Mouse (Mus musculus) midbrain, embryonic 13.5 days (tissue): ENCODE results near the gene Vmn1r71. TPM values are rescaled to one million over a fixed set of nuclear protein-coding genes. Genes with fewer than 3 reads are reported as not detected.
"Not testable (repeated sequence)": the region's sequence is repeated elsewhere in the genome, so short reads cannot be mapped to it uniquely, and the experiment has no call there.

Source experiments
- ATAC-seq: fragments of 200-750 bp; cut with Nextera tagmentation; 2 replicates; pipeline ENCODE4 v1.8.0; 2017; ENCODE audit warnings: mild to moderate bottlenecking, moderate TSS enrichment, moderate library complexity
- H3K27ac ChIP-seq: fragments of 300-500 bp; sonication (generic); 2 replicates; pipeline ENCODE4 v1.5.1; 2015; ENCODE audit warnings: inconsistent platforms, mild to moderate bottlenecking, moderate library complexity
- H3K27me3 ChIP-seq: fragments of 300-500 bp; sonication (generic); 2 replicates; pipeline ENCODE4 v1.6.1; 2015; ENCODE audit warnings: mild to moderate bottlenecking, inconsistent platforms
- H3K36me3 ChIP-seq: fragments of 300-500 bp; sonication (generic); 2 replicates; pipeline ENCODE4 v1.6.1; 2015; ENCODE audit warnings: mild to moderate bottlenecking, inconsistent platforms
- H3K4me1 ChIP-seq: fragments of 300-500 bp; sonication (generic); replicated peaks from 2 replicates; pipeline ENCODE4 v1.6.1; 2015; ENCODE audit warnings: inconsistent platforms
- H3K4me2 ChIP-seq: fragments of 300-500 bp; sonication (generic); replicated peaks from 2 replicates; pipeline ENCODE4 v1.6.1; 2015; ENCODE audit warnings: moderate library complexity, mild to moderate bottlenecking, inconsistent platforms
- H3K4me3 ChIP-seq: fragments of 300-500 bp; sonication (generic); replicated peaks from 2 replicates; pipeline ENCODE4 v1.5.1; 2015; ENCODE audit warnings: mild to moderate bottlenecking, inconsistent platforms
- H3K9ac ChIP-seq: fragments of 300-500 bp; sonication (generic); replicated peaks from 2 replicates; pipeline ENCODE4 v1.6.1; 2015; ENCODE audit warnings: mild to moderate bottlenecking, inconsistent platforms
- H3K9me3 ChIP-seq: fragments of 300-500 bp; sonication (generic); 2 replicates; pipeline ENCODE4 v1.6.1; 2016; ENCODE audit warnings: mild to moderate bottlenecking, inconsistent platforms
- polyA plus RNA-seq: library from polyadenylated mRNA; unstranded; fragments of >200 nt; fragmentation: Nextera tagmentation; extraction: Ambion mirVana; gene quantifications from 2 replicates; pipeline ENCODE4 v1.2.1, GENCODE M21; 2015

Vmn1r71 gene
- polyA plus RNA-seq, result not detected in 2 replicates

GRCm38 (mm10) chr7:10754264-10754663 is at the start of gene Vmn1r71:
Gene Vmn1r71 (minus strand): TSS chr7:10754364.
- ATAC-seq, result no peak
- H3K9ac ChIP-seq, result no peak within 1 kb of the TSS

DNA sequence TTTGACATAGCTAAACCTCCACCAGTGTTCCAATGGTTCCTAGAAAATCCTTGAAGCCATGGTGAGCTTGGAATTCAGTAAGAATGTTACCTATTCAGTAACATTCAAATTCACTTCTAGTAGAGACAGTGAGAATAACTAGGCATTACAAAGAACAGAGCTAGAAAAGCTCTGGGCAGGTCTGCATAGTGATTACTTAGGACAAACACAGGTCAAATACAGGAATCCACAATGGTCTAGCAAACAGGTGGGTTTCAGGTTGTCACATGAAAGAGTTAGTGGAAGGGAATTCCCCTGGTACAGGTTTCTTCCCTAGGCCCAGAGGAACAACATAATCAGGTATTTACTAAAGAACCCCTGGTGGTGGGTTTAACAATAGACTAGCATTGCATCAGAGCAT is 3.4 kb upstream of the Vmn1r71 start:
- H3K9me3 ChIP-seq, result peaks cover 15% of the 10 kb centered on the region; the same call in 1 of the 2 replicates
- not testable (repeated sequence) for H3K36me3 ChIP-seq, H3K4me1 ChIP-seq, H3K27me3 ChIP-seq, H3K27ac ChIP-seq, H3K4me2 ChIP-seq, ATAC-seq, H3K9ac ChIP-seq, H3K4me3 ChIP-seq

More at GRCm38 (mm10) chr7:10754264-10754663, at the start of gene Vmn1r71:
- Histone ChIP-seq H3K27ac (no peak within 1 kb of the TSS), H3K4me2 (no peak within 1 kb of the TSS), H3K4me3 (no peak within 1 kb of the TSS), H3K36me3 (no peaks in the 10 kb centered on the region), H3K9me3 (peaks cover 17% of the 10 kb centered on the region; the same call in 1 of the 2 replicates), H3K27me3 (no peaks in the 10 kb centered on the region), H3K4me1 (no peaks in the 10 kb centered on the region)

Other genes with a start within 250 kb of the Vmn1r71 start
- not detected in 2 replicates for gene Vmn1r68, start 195.9 kb downstream of the Vmn1r71 start, polyA plus RNA-seq
- not detected in 2 replicates for gene Vmn1r69, start 140.7 kb downstream of the Vmn1r71 start, polyA plus RNA-seq
- gene Vmn1r70, start 122.8 kb downstream of the Vmn1r71 start, polyA plus RNA-seq, result not detected in 2 replicates
- gene Nlrp4b, start 66.6 kb downstream of the Vmn1r71 start, polyA plus RNA-seq, result not detected in 2 replicates
- not detected in 2 replicates for gene Zscan4b, start 150.7 kb upstream of the Vmn1r71 start, polyA plus RNA-seq